ENCODE assay signal across 28 mouse cellular contexts in the genomic region with DNA sequence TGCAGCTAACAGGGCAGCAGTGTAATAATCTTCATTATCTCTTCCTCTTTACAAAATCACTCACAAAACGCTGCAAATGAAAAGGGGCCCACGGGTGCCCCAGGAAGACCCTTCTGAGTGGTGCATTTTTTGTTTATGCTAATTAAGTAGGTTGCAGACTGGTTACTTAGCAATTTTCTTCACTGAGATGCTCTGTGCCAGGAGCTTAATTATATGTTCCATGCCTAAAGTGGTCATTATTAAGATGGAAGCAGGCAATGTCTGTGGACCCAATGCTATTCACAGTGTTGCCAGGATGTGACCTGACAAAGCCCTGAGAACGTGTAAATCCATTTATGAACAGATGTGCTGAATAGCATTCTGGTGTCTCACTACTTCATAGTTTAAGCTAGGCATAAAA.
DNase-seq lines count a peak whose midpoint lies in the region; ATAC-seq lines count a peak whose summit lies in the region.
"Had no signal": no experiment of that assay in that cellular context is flagged by ENCODE, and none has a peak within 500 bp of the region (broad histone marks: within the 10 kb centered on the region; RNA-seq: fewer than 3 reads in every experiment).

No protein-coding gene starts in this region.

- H3K9me3 ChIP-seq in forebrain, embryonic 11.5 days (ENCODE audit: control insufficient read depth, low read length), result no peaks in the 10 kb centered on the region
- no peaks in the 10 kb centered on the region for H3K9me3 ChIP-seq in forebrain, embryonic 10.5 days
- no peaks in the 10 kb centered on the region for H3K9me3 ChIP-seq in neural tube, embryonic 12.5 days
- H3K9me3 ChIP-seq in forebrain, embryonic 15.5 days, result no peaks in the 10 kb centered on the region
- no peaks in the 10 kb centered on the region for H3K9me3 ChIP-seq in kidney, embryonic 15.5 days (replicated peaks)
- H3K9me3 ChIP-seq: G1E; hindbrain, embryonic 15.5 days had no signal

- no peak for DNase-seq in forebrain, embryonic 11.5 days (ENCODE audit: low spot score)
- no peak for DNase-seq in forebrain, embryonic 10.5 days (ENCODE audit: extremely low spot score, low spot score)
- no peak for DNase-seq in neural tube, embryonic 10.5 days (ENCODE audit: extremely low spot score, low spot score)
- peak; percentile 16 for DNase-seq in telencephalon, adult 2 months (ENCODE audit: low read depth, low spot score)
- DNase-seq in MN1 (ENCODE audit: low spot score), result no peak
- DNase-seq: adrenal gland, postnatal 25 days; cerebellum, adult 9-11 months; gastrocnemius, postnatal 14 days; heart, adult 11 months; heart, postnatal 36 days; kidney, adult 18-20 months; liver; lung, adult 2 months; lung, postnatal 10 days; spleen, adult 18-20 months; thymus, adult 18-20 months; thymus, postnatal 36 days had no signal

- no peak overlapping the region for H3K4me2 ChIP-seq in forebrain, embryonic 11.5 days (ENCODE audit: low read depth, low read length, severe bottlenecking)
- H3K4me2 ChIP-seq in neural tube, embryonic 12.5 days (replicated peaks), result no peak overlapping the region
- no peak overlapping the region for H3K4me2 ChIP-seq in forebrain, embryonic 15.5 days (replicated peaks)
- H3K4me2 ChIP-seq in kidney, embryonic 15.5 days, result no peak overlapping the region
- H3K4me2 ChIP-seq: heart, embryonic 11.5 days; hindbrain, embryonic 15.5 days had no signal

- no peak overlapping the region for H3K9ac ChIP-seq in forebrain, embryonic 11.5 days (ENCODE audit: low read length)
- H3K9ac ChIP-seq in neural tube, embryonic 12.5 days, result no peak overlapping the region
- no peak overlapping the region for H3K9ac ChIP-seq in forebrain, embryonic 15.5 days (replicated peaks)
- no peak overlapping the region for H3K9ac ChIP-seq in kidney, embryonic 15.5 days
- H3K9ac ChIP-seq: hindbrain, embryonic 15.5 days; liver, embryonic 14.5 days had no signal

- WGBS in forebrain, embryonic 11.5 days, result 43% methylated on average over 3 of the region's 3 CpGs
- 76% methylated on average over 3 of the region's 3 CpGs for WGBS in forebrain, embryonic 10.5 days
- 47% methylated on average over 3 of the region's 3 CpGs for WGBS in neural tube, embryonic 12.5 days
- WGBS in forebrain, embryonic 15.5 days, result 6% methylated on average over 3 of the region's 3 CpGs
- WGBS in kidney, embryonic 15.5 days, result 76% methylated on average over 3 of the region's 3 CpGs

- H3K27ac ChIP-seq in forebrain, embryonic 11.5 days (ENCODE audit: low read depth, low read length), result no peak overlapping the region
- H3K27ac ChIP-seq in forebrain, embryonic 10.5 days, result no peak overlapping the region
- no peak overlapping the region for H3K27ac ChIP-seq in neural tube, embryonic 12.5 days
- no peak overlapping the region for H3K27ac ChIP-seq in forebrain, embryonic 15.5 days (replicated peaks)
- no peak overlapping the region for H3K27ac ChIP-seq in kidney, embryonic 15.5 days
- H3K27ac ChIP-seq: hindbrain, embryonic 15.5 days; kidney, postnatal 0 days; liver, embryonic 14.5 days; macrophage had no signal

- no peaks in the 10 kb centered on the region for H3K27me3 ChIP-seq in forebrain, embryonic 11.5 days (ENCODE audit: control insufficient read depth, insufficient read depth, low read length)
- H3K27me3 ChIP-seq in forebrain, embryonic 10.5 days (ENCODE audit: poor library complexity, severe bottlenecking), result no peaks in the 10 kb centered on the region
- H3K27me3 ChIP-seq in neural tube, embryonic 12.5 days (replicated peaks), result no peaks in the 10 kb centered on the region
- no peaks in the 10 kb centered on the region for H3K27me3 ChIP-seq in forebrain, embryonic 15.5 days
- no peaks in the 10 kb centered on the region for H3K27me3 ChIP-seq in kidney, embryonic 15.5 days
- H3K27me3 ChIP-seq: hindbrain, embryonic 15.5 days had no signal

- H3K4me1 ChIP-seq in forebrain, embryonic 11.5 days (replicated peaks; ENCODE audit: control insufficient read depth, insufficient read depth, low read length), result no peaks in the 10 kb centered on the region
- no peaks in the 10 kb centered on the region; the same call in 1 of the 2 replicates for H3K4me1 ChIP-seq in forebrain, embryonic 10.5 days
- no peaks in the 10 kb centered on the region for H3K4me1 ChIP-seq in neural tube, embryonic 12.5 days
- 0 out of 2 replicates have a peak, but pooled peaks cover 4% of the 10 kb centered on the region for H3K4me1 ChIP-seq in forebrain, embryonic 15.5 days
- no peaks in the 10 kb centered on the region for H3K4me1 ChIP-seq in kidney, embryonic 15.5 days
- H3K4me1 ChIP-seq: hindbrain, embryonic 15.5 days had no signal

- ATAC-seq in forebrain, embryonic 11.5 days (replicated peaks; ENCODE audit: low FRiP score), result peak; percentile 86
- peak; percentile 33; the same call in 1 of the 2 replicates for ATAC-seq in neural tube, embryonic 12.5 days (ENCODE audit: low FRiP score, low read depth)
- ATAC-seq in forebrain, embryonic 15.5 days (replicated peaks), result peak; percentile 93
- no peak for ATAC-seq in kidney, embryonic 15.5 days (replicated peaks; ENCODE audit: low FRiP score)

- no peaks in the 10 kb centered on the region for H3K36me3 ChIP-seq in forebrain, embryonic 11.5 days (ENCODE audit: control insufficient read depth, insufficient read depth, low read length)
- H3K36me3 ChIP-seq in forebrain, embryonic 10.5 days (replicated peaks), result no peaks in the 10 kb centered on the region
- H3K36me3 ChIP-seq in neural tube, embryonic 12.5 days, result no peaks in the 10 kb centered on the region
- no peaks in the 10 kb centered on the region for H3K36me3 ChIP-seq in forebrain, embryonic 15.5 days
- no peaks in the 10 kb centered on the region for H3K36me3 ChIP-seq in kidney, embryonic 15.5 days
- H3K36me3 ChIP-seq: G1E; hindbrain, embryonic 15.5 days had no signal

- no peak overlapping the region for H3K4me3 ChIP-seq in forebrain, embryonic 11.5 days (ENCODE audit: low read depth, low read length)
- H3K4me3 ChIP-seq in forebrain, embryonic 10.5 days, result no peak overlapping the region
- H3K4me3 ChIP-seq in neural tube, embryonic 12.5 days, result no peak overlapping the region
- H3K4me3 ChIP-seq in forebrain, embryonic 15.5 days, result no peak overlapping the region
- no peak overlapping the region for H3K4me3 ChIP-seq in kidney, embryonic 15.5 days (replicated peaks)
- H3K4me3 ChIP-seq: erythroblast, embryonic 14.5 days; hindbrain, embryonic 15.5 days; myocyte had no signal
